Mouse (Mus musculus) thymus, adult 18-20 months (tissue): Measurements from ENCODE around the gene Gm1043.
A peak's percentile ranks its signal among the peaks of the same experiment; 100 is the strongest.

Experiments used
- DNase-seq, 2 experiments: peaks; one replicate each; pipeline ENCODE4 v3.0.0; 2022; ENCODE audit warnings: mixed read lengths in 2 of 2

Gm1043 gene

GRCm38 (mm10) chr5:37118242-37118641, 33.1 kb downstream of the Gm1043 start:
- no peak for DNase-seq

GRCm38 (mm10) chr5:37121186-37121680, 36.1 kb downstream of the Gm1043 start:
- no peak for DNase-seq

DNA sequence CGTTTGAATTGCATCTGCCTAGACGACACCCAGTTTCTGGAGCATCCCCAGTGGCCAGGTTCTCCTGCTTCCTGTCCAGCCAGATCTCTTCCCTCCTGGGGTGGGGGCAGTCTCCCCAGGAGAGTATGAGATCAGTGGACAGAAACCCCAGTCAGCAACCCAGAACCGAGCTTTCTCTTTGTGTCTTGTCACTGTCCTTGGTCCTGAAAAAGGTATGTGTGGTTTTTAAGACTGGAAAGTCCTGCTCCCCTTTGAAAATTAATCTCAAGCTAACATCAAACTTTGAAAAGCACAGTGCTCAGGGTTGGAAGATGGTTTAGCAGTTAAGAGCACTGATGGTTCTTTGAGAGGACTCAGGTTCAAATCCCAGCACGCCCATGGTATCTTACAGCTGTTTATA, 46.7 kb downstream of the Gm1043 start:
- no peak for DNase-seq

DNA sequence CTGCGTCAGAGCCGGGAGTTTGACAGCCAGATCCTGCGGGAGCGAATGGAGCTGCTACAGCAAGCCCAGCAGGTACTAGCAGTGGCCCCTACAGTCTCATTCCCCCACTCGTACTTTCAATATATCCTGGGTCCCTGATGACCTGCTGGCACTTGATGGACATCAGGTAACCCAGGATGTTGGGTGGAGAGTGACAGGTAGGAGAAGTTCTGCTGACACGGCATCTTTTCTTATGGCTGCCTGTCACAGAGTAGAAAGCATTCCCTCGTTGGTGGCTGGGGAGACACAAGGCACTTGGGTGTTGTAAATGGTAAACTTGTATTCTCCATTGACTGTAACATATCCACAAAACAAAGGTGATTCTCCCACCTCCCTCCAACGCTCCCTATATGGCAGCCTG, 56.6 kb downstream of the Gm1043 start:
- no peak for DNase-seq

DNA sequence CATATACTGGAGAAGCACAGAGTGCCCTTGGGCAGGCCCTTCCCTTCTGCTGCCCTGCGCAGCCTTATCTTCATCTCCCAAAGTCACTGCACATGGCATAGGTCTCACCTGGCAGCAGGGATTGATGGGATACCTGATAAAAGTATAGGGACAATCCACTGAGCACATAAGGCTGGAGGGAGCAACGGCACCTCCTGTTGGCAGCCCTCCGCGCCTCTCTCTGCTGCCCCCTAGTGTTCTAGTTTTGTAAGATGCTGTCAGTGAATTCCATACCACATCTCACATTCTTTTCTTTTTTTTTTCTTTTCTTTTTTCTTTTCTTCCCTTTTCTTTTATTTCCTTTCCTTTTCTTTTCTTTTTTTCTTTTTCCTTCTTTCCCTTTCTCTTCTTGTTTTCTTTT, 62.4 kb downstream of the Gm1043 start:
- DNase-seq: peak in 1 of 2 experiments; percentile 9

- DNase-seq: no peak
These were observed 65.5 kb downstream of the Gm1043 start for GRCm38 (mm10) chr5:37150650-37151049.

- DNase-seq: no peak
These were observed 69.3 kb downstream of the Gm1043 start for GRCm38 (mm10) chr5:37154472-37154871.

DNA sequence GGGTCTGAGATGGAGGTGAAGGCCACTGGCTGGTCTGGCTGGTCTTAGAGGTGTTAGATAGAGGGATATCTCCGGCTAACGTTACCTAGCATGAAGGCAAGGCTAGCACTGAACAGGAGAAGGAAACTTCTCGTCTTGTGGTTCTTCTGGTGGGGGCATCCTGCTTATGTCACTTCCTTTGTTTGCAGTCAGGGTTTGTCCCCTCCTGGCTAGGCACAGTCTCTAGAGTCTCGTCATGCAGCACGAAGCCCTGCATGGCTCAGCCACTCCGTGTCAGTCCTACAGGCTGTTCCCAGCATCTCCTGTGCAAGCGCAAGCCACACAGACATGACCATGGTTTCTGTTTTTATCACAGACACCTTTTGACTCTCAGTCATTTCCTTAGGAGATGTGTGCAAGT, 73.2 kb downstream of the Gm1043 start:
- peak in 1 of 2 experiments; percentile 5 for DNase-seq

- DNase-seq: peak in 1 of 2 experiments; percentile 11
These were observed 78.0 kb downstream of the Gm1043 start for GRCm38 (mm10) chr5:37162871-37163781.

GRCm38 (mm10) chr5:37176466-37176865, 91.3 kb downstream of the Gm1043 start:
- no peak for DNase-seq

DNA sequence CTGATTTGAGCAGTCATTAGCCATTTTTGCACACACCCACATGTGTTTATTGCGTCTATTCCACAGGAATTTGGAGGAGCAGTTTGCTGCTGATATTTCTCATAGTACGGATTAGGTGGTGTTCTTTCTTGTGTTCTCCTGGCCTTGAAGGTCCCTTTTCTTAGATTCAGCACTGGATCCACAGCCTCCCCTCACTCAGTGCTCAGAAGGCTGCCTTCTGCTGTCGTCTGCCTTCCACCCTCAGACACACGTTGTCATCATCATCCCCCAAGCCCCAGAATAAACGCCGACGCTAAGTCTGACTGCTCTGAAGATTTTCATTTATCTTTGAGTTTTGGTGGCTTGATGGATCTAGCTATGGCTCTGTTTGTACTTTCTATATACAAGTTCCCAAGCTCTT, 91.9 kb downstream of the Gm1043 start:
- no peak for DNase-seq

DNA sequence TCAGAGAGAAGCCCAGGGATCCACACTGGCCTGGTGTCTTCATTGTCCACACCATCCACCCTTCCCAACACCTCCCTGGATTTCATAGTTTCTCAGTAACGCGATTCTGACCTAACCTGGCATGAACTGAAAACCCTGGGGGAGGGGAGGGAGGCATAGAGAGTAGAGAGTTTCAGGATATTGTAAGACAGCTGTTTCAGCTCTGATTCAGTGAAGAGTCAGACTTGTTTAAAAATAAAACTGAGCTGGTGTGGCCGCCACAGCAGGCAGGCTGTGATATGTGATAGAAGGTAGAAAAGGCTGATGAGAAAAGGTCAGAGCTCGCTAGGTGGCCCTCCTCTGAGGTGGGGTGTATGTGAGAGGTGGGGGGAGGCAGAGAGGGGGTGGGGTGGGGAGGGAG, 93.6 kb downstream of the Gm1043 start:
- no peak for DNase-seq

DNA sequence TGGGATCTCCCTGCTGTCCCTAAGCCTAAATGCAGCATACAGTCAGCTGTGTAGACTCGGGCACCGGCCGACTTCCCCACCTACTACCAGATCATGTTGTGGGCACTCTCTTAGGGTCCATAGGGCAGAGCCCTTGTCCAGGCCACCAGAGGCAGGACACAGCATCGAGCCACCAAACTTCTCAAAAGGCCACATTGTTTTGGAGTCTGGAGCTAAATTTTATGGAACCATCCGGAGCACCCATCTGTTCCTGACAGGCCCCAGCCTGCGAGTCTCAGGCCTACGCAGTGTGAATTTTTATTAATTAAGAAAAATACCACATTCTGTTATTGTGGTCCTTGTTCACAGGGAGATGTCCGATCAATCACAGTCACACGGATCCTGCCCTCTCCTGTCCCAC, 94.7 kb downstream of the Gm1043 start:
- DNase-seq: no peak

- no peak for DNase-seq
These were observed 95.5 kb downstream of the Gm1043 start for GRCm38 (mm10) chr5:37180624-37181023.

DNA sequence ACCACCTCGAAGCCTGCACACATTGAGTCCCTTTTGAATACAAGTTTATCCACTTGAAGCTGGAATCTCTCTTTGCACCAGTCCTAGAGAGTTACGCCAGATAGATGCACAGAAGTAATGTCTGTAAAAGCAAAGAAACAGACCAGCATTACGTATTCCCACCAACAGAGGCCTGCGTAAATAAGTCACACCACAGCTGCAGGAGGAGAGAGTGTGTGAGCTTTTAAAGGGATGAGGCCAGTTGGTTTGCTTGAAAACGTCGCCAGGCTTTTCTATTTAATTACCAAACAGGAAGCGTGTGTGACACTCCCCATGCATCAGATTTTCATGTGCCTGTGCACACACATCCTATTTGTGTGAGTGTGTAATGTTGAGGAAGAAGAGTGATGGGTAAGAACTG, 99.4 kb downstream of the Gm1043 start:
- DNase-seq: no peak

DNA sequence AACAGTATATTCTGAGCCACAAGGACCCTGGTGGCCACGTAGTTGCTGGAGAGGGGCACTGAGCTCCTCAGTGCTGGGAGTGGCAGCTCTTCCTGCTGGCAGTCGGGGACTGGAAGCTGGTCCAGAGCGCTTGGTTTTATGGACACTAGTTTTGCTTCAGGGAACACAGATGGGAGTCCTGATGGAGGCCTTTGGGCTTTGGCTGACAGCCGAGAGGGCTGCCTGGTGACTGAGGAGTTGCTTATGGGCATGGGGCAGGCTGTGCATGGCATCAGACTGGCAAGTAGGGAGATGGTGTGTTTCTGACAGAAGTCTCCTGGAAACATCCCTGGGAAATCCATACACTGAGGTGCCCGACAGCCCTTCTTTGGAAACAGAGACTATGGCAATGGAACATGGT, 105.2 kb downstream of the Gm1043 start:
- no peak for DNase-seq

- DNase-seq: no peak
These were observed 111.0 kb downstream of the Gm1043 start for GRCm38 (mm10) chr5:37196196-37196595.

- DNase-seq: no peak
These were observed 111.6 kb downstream of the Gm1043 start for GRCm38 (mm10) chr5:37196666-37197250.

- DNase-seq: no peak
These were observed 112.3 kb downstream of the Gm1043 start for GRCm38 (mm10) chr5:37197423-37197822.

- DNase-seq: no peak
These were observed 113.0 kb downstream of the Gm1043 start for GRCm38 (mm10) chr5:37198011-37198688.

- DNase-seq: no peak
These were observed 117.1 kb downstream of the Gm1043 start for GRCm38 (mm10) chr5:37202285-37202684.

GRCm38 (mm10) chr5:37204886-37205285, 119.7 kb downstream of the Gm1043 start:
- no peak for DNase-seq

DNA sequence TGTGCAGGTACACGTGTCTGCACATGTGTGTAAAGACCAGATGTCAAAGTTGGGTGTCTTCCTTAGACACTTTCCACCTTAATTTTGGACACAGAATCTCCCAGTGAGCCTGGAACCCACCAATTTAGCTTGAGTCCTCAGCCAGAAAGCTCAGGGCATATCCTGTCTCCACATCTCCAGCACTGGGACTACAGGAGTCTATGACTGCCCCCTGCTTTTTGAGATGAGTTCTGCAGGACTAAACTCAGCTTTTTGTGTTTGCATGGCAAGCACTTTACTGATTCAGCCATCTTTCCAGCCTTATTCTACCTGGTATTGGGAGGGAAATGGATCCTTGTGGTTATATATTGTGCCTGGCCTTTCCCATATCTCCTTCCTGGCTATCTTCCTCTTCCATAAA, 120.2 kb downstream of the Gm1043 start:
- no peak for DNase-seq

DNA sequence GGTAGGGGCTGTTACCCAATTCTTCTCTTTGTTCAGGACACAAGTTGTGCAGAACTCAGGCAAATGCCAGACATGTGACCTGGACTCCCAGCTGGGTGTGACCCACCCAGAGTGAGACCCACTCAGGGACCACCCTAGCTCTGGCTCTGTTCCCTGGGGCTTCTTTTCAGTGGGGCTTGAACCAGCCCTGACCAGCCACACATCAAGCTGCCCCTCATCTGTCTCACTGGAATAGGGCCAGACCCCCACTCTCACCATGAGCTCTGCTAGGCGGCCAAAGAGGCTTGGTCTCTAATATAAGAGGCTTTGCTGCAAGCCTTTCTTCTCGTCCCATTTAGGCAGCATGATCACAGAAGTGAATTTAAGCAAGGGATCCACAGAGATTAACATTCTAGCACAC, 121.2 kb downstream of the Gm1043 start:
- DNase-seq: no peak
